Mouse (Mus musculus) activated CD4-positive, CD25-positive, alpha-beta regulatory T cell (primary cell): Measurements from ENCODE around the gene Ints6l. TPM values are rescaled to one million over a fixed set of nuclear protein-coding genes. Genes with fewer than 3 reads are reported as not detected.

Experiments used
- polyA plus RNA-seq, 2 experiments: library from polyadenylated mRNA; unstranded; fragments of 100-300 nt; shearing (Covaris generic); gene quantifications; one replicate each; pipeline ENCODE4 v1.2.1; 2017

Gene Ints6l
- polyA plus RNA-seq: 10 to 100 TPM; 23.3 to 36.5 TPM

GRCm38 (mm10) chrX:56454671-56455371 lies at the start of gene Ints6l:
Gene Ints6l, plus strand, starts transcription at chrX:56454857.

GRCm38 (mm10) chrX:56447524-56448015 lies 7.1 kb upstream of the Ints6l start, which contains the start of gene Gm2174:
Gene Gm2174, plus strand, starts transcription at chrX:56447965.

DNA sequence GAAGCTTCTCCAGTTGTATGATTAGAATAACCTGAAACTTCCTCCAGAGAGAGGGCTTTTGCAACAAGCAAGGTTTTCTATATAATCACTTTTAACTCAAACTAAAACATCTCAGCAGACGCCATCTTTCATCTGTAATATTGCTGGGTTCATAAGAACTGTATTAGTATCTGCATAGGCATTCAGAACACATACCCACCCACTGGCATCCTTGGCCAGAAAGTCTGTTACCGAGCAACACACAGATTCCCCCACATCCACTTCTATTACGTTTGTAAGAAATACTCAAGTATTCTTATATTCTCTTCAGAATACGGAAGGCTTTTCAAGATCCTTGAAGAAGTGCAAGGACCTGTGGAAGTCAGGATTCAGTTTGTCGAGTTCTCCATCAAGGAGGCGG lies 69.8 kb downstream of the Ints6l start, which contains the start of gene Gm10477:
Gm10477 (plus strand) TSS at position 301 of the 400 bp plus-strand sequence.

DNA sequence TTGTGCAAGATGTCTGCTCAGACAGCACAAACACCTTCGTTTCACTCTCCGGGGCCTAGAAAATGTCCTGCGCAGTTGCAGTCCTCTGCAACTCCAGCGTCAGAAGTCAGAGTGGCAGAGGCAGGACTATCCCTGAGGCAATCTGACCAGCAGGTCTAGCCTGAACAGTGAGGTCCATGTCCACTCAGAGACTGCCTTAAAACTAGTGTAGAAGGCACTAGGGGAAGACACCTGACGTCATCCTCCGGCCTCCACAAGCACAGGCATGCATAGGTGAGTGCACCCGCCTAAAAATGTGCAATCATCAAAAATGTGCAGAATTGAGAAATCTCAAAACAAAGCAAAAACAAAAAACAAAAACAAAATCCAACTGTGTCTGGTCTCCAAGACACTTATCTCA lies 94.8 kb downstream of the Ints6l start, which contains the start of gene Gm648:
Gm648 (minus strand) TSS at position 101 of the 400 bp plus-strand sequence.

Other genes with a start within 250 kb of the Ints6l start
- gene Gm773, start 242.0 kb upstream of the Ints6l start, polyA plus RNA-seq: not detected
- gene Zfp449, start 108.5 kb upstream of the Ints6l start, polyA plus RNA-seq: under 1 TPM; 0.50 to 0.67 TPM
- 1 to 10 TPM; 4.8 to 5.3 TPM for gene Smim10l2a, start 80.3 kb upstream of the Ints6l start, polyA plus RNA-seq
- gene Gm2174, start 6.9 kb upstream of the Ints6l start, polyA plus RNA-seq: not detected
- gene Gm10477, start 69.9 kb downstream of the Ints6l start, polyA plus RNA-seq: not detected
- gene Gm648, start 94.7 kb downstream of the Ints6l start, polyA plus RNA-seq: under 1 TPM in 1 of 2 experiments, not detected in 1; 0.22 TPM
- gene Mmgt1, start 143.2 kb downstream of the Ints6l start, polyA plus RNA-seq: 1 to 10 TPM; 7.4 TPM
- 10 to 100 TPM; 15.9 to 20.0 TPM for gene Slc9a6, start 154.9 kb downstream of the Ints6l start, polyA plus RNA-seq